Mouse (Mus musculus) layer of hippocampus, adult 9-11 months (tissue): ENCODE data around the gene Derl2.

Experiments used
- DNase-seq: peaks from one replicate; pipeline ENCODE4 v3.0.0; 2022

The Derl2 gene

DNA sequence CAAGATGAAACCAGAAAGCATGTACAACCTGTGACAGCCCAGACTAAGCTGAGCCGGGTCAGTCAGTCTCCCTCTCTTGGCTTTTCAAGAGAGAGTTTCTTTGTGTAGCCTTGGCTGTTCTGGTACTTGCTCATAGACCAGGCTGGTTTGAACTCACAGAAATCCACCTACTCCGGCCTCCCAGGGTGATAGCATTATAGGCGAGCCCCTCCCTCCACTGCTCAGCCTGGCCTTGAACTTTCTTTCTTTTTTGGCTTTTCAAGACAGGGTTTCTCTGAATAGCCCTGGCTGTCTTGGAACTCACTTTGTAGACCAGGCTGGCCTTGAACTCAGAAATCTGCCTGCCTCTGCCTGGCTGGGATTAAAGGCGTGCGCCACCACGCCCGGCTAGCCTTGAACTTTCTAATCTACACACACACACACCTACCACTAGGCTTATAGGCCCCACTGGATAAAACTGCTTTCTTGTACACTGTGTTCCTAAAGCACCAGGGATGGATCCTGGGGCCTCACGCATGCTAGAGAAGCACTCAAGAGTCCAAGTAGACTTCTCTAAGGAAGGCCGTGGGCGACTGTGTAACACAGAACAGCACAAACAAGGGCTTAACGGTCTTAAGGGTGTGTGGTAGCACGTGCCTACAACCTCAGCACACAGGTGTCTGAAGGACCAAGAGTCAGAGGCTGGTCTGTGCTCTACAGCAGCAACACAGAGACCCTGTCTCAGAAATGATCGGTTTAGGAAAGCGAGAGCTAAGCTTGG is 38.7 kb downstream of the Derl2 start:
- no peak for DNase-seq

DNA sequence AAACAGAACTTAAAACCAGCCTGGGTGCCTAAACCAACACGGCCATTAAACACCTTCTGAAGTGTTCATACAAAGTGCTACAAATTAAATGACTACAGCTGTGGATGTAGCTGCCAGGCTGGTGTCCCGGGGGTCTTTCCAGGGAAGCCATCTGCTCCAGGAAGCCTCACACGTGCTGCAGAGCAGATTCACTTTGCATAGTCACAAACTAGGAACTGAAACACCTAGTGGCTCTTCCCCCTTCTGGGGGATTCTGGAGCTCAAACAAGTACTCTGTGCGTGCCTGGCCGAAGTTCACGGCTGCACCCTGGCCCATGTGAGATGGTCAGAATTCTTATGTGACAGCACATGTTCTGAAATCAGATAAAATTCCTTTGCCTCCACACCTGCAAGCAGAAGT is 39.4 kb downstream of the Derl2 start:
- no peak for DNase-seq

DNA sequence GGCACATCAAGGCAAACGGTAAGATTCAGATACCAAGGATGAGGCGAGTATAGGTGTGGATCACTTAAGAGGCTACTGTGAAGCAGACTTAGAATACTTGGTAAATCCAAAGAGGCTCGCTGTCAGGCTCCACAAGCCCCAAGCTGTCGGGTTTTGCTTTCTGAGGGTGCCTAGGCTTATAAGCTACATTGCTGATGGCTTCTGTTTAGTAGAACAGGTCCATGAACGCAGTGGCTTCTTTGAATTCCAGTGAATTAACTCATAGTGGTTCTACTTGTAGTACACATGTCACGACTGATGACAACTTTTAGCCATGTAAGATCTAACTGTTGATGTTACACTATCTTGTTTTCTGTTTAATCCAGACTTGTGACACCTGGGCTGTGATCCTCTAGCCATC is 42.3 kb downstream of the Derl2 start:
- no peak for DNase-seq

DNA sequence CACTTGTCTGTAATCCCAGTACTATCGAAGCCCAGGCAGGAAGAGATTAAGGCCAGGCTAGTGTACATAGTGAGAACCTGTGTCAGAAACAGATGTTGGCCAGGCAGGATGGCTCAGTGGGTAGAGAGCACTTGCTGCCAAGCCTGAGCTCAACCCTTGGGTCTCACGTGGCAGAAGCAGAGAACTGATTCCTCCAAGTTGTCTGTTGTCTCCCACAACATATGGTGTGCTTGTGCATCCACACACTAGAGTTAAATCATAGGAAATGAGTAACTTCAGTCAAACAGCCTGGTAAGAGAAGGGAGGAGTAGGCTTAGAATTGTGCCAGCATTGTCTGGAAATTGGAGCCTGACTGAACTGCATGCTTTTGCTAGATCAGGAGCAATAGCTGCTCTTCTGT is 44.4 kb downstream of the Derl2 start:
- peak; percentile 61 for DNase-seq

DNA sequence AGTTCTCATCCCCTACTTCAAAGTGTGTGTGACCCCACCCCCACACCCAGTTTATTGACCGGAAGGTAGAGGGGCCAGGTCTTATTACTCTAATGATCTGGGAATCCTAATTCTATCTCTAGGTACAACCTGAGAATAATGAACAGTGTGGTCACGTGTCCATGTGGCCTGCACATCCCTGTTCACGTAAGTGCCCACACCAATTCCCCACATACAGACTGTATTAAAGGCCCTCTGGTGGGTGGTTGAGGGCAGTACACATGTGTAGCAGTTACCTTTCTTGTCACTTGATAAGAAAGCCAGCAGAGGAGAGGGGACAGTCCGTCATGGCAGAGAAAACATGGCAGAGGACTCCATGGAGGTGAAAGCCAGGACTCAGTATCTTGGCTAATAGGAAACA is 45.7 kb downstream of the Derl2 start:
- DNase-seq: no peak

DNA sequence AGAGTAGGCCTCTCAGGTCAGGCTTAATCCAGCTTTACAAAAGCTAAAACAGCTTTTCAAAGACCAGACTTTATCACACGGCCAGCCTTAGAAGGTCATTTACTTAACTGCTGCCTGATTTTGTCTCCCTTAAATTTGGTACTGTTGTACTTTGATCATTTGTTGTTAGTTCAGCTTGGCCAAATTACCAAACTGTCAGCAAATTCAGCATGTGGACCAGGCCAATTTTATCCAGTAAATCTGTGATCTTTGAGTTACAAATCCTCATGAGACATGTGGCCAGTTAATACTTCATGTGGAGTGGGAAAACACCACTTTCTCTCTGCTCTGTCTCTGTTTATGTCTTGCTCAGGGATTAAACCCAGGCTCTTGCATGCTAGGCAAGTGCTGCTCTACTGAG is 47.1 kb downstream of the Derl2 start:
- no peak for DNase-seq

DNA sequence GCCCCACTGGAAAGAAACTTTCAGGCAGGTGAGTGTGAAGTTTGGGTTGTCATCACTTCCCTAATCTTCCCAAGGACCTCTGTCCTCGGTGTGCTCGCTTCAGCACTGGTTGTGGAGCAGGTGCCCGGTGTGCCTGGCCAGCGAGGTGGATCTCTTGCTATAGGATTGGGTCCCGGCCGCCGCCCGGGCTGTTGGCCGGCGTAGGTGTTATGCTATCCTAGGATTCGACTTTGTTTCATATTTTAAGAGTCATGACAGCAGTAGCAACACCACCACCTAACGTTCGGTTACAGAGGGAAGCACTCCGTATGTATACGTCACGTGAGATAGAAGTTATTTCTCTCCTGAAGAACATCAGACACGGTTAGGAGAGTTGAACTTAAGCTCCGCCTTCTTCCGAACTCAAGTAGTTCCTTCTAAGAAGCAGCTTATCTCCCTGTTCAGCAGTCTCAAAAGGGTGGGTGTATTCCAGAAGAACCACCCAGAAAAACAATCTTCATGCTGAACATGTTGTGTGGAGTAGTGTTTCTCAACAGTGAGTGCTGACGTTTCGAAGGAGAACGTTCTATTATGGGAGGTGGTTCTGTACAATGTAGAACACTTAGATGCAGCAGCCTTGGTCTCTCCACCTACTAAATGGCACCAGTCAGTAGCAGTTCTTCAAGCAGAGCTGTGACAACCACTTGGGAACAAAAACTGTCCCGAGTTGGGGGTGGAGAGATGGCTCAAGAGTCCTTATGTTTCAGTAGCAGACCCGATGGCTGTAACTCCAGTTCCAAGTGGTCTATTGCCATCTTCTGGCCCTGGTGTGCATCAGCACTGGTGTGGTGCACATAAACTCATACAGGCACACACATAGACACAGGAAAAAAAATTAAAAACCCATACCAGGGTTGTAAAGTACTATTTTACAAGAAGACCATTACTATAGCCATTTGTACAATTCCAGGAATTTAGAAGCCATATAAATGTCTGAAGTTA is 48.8 kb downstream of the Derl2 start:
- DNase-seq: no peak

DNA sequence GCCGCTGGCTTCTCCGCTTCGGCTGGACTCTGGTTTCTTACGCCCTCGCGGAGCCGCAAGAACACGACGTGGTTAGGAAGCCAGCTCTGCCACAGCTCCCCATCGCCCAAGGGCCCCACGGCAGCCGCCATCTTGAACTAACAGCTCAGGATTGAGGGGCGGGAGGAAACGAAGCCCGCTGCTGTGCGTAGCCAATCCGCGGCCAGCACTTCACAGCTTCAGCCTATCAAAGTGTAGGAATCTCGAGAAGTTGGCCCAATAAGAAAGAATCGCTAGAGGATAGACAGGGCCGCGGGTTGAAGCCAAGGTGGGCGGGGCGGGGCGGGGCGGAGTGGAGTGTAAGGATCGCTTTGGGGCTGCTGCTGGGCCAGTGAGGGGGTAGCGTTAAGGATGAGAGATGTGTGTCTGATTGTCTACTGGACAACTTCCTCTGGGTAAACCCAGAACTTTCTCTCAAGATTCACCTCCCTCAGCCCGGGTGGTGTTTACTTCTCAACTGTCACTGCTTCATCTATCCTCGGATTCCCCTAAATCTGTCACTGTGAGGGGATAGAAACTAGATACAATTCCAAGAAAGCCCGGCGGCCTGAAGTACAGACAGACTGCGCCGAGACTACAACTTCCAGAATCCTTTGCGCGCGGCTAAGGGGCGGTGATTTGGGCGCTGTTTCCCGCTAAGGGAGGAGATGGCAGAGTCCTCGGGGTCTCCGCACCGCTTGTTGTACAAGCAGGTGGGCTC is 49.7 kb downstream of the Derl2 start, which contains the start of the genes Nup88 and Rpain:
Nup88 (minus strand) TSS at position 153 of the 739 bp plus-strand sequence.
Rpain (plus strand) TSS at position 393 of the 739 bp plus-strand sequence.
- peak; percentile 96 for DNase-seq

DNA sequence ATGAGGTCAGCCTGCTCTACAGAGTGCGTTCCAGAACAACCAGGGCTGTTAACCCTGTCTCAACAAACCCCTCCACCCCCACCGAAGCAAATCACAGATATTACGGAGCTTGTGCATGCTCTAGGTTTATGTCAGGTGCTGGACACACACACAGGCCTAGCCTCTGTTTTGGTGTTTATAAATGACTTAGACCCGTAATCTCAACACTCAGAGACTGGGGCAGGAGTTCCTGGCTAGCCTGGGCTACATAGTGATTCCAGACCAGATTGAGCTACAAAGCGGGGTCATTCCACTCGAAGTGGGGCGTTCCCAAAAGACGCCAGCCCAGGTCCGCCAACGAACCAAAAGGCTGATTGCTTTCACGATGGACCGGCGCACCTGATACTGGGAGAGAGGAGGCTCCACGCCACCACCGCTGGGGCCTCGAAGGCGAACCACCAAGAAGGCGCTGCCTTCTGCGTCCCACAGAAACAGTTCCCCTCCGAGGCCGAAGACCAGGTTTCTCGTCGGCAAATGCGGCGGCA is 50.3 kb downstream of the Derl2 start:
- no peak for DNase-seq

DNA sequence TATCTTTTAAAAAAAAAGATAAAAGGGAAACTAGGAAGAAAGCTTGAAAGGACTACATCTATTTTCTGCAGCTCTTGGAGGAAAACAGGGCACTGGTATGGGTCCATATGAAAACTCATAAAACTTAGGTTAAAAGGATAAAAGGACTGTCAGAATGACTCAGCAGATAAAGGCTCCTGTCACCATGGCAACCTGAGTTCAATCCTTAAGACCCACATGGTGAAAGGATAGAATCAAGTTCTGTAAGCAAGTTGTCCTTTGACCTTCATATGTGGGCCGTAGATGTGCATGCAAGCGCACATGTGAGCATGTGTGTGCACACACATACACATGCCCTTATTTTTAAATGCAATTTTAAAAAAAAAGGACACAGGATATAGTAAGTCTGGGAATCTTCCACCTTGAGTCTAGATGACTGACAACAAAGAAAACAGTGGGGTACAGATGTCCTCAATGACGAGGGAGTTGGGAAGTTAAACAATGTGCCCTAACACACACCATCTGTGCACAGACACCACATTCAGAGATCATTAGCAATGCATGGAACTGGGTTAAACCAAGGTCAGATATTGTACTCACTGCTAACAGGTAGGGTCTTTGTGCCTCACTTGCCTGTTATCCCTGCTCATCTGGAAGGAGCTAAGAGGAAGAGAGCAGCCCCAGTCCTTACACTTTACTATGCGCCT is 55.3 kb downstream of the Derl2 start:
- DNase-seq: no peak

DNA sequence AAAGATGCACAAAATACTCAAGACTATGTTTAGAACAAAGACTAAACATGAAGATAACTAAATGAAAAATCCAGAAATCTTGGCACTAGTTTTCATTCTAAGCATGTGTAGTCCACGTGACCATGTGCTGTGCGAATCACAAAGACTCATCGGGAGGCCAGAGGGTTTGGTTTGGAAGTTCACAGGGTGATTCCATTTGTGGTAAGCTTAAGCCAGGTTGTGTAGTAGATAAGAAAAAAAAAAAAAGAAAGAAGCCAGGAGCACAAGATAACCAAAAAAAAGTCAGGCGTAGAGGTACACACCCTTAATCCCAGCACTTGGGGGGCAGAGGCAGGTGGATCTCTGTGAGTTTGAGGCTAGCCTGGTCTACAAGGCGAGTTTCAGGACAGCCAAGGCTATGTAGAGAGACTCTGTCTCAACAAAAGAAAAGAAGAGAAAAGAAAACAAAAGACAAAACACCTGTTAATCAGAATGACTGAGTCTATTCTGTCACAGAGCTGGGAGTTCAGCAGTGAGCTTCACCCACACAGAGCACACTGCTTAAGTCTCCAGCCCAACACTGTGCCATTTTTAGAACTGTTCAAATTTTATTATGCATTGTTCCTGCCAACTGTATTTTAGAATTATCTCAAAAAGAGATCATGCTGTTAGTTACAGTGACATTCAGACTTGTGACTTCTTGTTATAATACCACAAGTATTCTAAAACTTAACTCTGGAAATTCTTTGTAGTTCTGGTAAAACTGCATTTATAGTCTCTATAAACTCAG is 58.7 kb downstream of the Derl2 start:
- no peak for DNase-seq
